Mouse (Mus musculus) cerebellum, postnatal 14 days (tissue): ENCODE measurements around the gene Rtn4r.

Source experiments
- DNase-seq, 2 experiments: peaks; one replicate each; pipeline ENCODE4 v3.0.0; 2021; ENCODE audit warnings: mixed read lengths in 2 of 2

The Rtn4r gene

DNA sequence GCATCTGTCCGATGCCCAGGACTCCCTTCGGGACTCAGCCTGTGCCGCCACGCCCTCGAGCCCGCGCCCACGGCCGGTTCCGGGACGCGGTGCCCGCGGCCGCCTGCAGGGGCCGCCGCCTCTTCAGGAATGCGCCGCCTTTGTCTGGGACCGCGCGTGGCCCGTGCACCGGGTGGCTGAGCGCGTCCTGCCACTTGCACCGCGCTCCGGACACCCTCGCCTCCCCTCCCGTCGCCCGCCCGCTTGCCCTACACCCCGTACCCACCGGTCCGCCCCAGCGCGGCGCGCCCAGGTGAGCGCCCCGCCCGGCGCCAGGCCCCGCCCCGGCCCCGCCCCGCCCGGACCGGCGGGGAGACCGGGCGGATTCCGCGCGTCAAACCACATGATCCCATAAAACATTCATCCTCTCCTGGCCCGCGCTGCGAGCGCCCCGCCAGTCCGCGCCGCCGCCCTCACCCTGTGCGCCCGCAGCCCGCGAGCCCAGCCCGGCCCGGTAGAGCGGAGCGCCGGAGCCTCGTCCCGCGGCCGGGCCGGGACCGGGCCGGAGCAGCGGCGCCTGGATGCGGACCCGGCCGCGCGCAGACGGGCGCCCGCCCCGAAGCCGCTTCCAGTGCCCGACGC lies at the start of gene Rtn4r:
TSS of gene Rtn4r (plus strand) at position 402 of the 621 bp plus-strand sequence.
- peak; percentile 82 to 83 for DNase-seq

DNA sequence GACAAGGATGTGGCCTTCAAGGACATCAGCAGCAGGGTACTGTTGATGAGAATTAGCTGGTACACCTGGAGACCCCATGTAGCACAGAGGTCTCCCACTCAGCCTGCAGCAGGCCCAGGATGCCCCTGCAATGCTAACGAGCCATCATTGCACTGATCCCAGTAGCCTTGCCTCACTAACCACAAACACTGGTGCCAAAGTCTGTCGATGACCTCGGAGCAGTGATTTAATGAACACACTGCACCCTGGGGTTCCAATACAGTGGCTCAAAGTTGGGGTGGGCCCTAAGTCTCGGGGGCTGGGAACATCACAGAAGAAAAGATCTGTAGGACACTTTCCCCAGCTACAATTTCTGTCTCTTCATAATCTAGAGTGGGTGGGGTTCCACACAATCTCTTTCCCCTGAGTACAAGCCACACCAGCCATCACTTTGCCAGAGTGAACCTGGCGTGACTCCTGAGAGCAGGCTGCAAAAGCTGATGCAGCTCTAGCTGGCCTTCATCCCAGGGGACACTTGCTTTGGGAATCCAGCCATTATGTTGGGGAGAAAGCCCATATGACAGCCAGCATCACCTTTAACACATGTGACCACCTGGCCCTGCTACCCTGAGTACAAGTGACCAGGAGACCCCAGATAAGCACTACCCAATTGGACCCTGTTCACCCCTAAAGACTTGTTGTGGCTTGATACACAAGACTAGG lies 49.0 kb upstream of the Rtn4r start:
- DNase-seq = no peak

DNA sequence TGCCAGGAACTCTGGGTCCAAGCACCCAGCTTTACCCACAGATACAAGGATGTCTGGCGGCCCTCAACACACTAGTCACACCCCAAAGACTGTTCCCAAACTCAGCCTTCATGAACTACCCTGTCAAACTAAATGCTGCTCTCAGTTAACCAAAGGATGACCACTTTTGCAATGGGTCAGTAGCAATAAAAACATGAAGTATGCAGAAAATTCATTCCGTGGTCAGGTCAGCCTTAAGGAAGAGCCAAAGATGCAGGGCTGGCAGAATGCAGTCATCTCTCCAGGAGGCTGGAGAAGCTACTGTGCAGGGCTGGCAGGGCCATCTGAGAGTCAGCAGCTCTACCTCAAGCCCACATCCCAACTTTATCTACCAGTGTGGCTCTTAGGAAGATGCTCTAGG lies 48.1 kb upstream of the Rtn4r start:
- DNase-seq = no peak

DNA sequence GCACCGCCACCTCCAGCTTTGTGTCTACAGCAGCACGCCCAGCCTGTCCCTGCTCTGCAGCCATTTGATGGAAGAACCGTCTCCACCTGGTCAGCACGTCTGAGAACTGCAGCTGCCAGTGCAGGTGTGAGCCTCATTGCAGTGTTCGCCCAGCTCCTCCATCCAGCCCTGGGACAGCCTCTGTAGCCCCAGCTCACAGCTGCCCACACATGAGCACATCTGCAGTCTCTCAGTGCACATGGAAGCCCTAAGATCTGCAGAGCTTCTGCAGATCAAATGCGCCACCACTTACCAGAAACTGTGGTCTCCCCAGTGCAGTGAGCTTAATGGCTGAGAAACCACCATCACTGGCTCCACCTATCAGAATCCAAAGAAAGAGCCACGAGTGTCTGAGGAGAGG lies 47.3 kb upstream of the Rtn4r start:
- no peak for DNase-seq

DNA sequence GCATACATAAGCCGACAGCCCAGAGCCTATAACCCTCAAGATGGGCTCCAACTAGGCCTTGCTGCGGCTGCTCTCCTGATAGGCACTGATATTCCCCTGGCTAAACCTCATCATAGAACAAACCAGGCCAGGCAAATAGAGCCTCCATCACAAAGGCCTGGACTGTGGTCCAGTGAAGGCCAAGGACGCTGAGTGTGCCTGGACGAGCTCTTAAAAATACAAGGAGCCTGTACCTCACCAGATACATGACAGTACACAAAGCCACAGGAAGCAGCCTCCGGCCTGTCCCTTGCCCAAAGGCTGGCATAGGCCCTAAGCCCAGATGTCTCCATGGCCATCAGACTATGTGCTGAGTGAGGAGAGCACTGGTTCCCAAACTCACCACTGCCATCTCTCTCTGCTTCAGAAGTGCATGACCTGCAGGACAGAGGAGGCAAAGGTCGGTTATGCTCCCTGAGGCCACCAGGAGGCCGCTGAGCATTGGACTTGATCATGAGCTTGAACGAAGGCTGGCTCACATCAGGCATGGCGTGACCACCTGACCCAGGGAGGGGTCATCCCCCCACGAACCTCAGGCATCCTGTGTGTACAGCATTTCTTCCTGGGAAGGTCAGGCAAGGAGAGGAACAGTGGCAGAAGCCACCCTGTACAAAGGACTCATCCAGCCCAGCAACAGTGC lies 46.2 kb upstream of the Rtn4r start:
- no peak for DNase-seq

DNA sequence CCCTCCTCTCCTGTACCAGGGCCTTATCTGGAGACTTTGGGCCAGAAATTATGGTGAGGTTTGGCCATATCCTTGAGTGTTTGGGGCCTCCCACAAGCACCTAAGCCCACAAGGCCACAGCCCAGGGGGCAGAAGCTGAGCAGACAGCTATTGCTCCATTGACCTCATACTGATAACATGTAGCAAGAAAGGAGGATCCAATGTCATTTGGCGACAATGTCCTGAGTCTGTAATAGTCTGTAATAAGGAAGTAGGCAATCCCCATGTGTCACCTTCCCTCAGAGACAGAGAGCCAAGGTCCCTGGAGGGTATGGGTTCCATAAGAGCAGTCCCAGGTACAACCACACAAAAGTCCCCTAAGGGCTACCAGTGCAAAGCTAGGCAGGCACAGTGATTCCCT lies 45.2 kb upstream of the Rtn4r start:
- no peak for DNase-seq

DNA sequence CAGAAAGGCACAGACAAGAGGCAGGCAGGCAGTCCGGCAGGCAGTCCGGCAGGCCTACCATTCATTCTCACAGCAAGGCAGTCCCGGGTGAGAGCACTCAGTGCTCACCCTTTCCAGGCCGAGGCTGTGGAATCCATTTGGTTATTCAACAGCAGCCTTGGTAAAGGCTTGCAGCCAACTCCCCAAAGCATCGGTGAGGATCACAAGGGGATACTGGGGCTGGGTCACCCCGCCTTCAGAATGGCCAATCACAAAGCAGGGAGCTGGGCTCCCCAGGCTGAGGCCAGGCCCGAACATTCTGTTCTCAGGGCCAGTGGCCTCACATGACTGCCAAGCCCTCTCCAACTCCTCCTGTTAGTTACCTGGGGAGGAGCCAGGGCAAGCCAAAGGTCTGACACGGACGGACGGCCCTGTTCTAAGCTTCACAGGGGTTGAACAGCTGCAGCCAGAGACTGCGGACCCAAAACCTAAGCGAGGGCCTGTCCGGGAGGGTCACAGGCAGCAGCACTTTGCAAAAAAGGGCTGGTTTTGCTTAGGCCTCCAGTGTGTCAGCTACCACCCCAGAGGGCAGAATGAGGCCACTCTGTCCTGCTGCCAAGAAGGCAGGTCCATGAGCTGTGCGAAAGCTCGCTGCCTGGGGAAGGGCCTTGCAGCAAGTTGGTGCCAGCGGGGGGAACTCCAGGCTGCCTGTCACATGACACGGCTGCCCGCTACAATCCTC lies 44.1 kb upstream of the Rtn4r start:
- peak; percentile 68 to 69 for DNase-seq

DNA sequence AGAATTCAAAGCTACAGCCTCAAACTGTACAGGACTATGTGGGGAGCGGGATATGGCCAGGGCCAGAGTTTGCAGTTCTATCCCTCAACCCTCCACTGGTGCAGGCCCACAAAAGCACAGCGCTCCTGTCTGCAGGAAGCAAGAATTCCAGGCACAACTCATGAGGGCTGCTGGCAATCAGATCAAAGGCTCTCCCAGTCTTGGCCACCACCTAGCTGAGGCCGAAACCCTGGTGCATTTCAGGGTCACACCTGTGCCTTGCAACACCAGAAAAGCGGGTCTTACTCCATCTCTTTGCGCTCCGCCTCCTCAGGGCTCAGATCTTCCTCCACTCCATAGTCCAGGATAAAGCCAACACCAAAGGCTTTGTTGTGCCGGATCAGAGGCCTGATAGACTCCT lies 43.2 kb upstream of the Rtn4r start:
- no peak for DNase-seq

DNA sequence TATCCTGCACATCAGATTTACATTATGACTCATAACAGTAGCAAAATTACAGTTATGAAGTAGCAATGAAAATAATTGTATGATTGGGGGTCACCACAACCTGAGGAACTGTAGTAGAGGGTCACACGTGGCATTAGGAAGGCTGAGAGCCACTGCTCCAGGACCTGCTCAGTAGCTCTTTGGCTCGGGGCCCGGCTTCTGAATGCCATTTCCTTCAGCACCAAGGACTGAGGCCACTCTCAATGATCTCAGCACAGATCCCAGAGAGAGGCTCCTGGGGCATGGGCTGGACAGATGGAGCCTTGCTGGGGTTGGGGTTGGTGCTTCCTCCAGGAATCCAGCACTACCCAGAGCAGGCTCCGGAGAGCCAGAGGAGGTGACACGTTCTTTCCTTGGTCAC lies 40.3 kb upstream of the Rtn4r start:
- DNase-seq = peak in 1 of 2 experiments; percentile 47

DNA sequence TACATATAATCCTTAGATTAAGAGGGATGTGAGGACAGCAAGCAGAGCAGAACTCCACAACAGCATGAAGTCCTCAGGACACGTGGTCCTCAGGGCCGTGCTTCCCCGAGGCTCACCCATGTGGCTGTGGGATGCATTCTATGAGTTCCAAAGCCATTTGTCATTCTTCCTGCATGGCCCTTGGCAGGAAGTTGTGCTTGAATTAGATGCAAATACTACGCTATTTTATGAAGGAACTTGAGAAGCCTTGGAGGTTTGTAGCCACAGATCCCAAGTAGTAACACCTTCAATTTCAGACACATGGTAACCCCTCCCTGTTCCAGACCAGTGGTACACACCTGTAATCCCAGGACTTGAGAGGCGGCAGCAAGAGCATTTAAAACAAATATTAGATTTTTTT lies 31.1 kb upstream of the Rtn4r start:
- DNase-seq = no peak

DNA sequence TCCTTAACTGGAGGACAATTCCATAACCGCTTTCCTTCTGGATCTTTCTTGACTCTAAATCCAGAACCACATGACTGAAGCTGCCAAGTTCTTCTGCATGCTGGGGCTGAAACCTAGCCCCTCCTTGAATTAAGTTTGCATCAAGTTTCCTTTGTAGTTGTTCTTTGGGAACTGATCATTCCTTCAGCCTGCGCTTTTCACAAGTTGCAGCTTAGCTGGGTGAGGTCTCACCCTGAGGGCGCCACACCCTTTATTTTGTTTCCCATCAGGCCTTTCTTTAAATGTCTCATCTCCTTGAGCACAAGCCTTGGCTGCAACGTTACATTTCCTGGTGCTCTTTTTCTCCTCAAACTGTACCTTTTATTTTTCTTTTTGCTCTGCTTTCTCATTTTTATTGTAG lies 24.6 kb upstream of the Rtn4r start:
- no peak for DNase-seq

DNA sequence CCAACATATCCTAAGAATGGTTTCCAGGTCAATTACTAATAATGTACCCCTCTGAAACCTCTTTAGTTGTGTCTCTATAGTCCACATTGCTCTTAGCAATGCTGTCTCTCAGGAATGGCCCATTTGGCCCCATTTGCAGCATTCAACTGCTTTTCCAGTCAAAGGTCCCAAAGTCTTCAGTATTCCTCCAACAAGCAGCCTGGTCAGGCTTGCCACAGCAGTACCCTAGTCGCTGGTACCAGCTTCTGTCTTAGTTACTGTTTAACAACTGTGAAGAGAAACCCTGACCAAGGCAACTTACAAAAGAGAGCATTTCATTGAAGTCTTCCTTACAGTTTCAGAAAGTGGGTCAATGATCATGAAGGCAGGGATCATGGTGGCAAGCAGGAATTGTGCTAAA lies 24.1 kb upstream of the Rtn4r start:
- no peak for DNase-seq

DNA sequence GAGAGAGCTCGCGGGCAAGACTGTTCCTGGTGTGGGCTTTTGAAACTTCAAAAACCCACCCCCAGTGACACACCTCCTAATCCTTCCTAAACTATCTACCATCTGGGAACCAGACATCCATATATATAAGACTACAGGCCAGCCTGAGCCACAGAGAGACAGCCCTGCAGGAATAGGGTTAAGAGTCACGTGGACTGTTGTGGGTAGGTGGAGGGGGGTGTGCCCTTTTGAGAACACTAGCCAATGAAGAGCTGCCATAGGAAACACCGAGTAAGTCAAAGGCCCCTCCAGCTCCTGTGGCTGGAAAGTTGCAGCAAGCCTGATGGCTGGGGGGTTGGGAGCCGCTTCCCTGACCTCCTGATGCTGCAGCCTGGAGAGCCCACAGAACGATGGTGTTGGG lies 23.6 kb upstream of the Rtn4r start:
- no peak for DNase-seq

DNA sequence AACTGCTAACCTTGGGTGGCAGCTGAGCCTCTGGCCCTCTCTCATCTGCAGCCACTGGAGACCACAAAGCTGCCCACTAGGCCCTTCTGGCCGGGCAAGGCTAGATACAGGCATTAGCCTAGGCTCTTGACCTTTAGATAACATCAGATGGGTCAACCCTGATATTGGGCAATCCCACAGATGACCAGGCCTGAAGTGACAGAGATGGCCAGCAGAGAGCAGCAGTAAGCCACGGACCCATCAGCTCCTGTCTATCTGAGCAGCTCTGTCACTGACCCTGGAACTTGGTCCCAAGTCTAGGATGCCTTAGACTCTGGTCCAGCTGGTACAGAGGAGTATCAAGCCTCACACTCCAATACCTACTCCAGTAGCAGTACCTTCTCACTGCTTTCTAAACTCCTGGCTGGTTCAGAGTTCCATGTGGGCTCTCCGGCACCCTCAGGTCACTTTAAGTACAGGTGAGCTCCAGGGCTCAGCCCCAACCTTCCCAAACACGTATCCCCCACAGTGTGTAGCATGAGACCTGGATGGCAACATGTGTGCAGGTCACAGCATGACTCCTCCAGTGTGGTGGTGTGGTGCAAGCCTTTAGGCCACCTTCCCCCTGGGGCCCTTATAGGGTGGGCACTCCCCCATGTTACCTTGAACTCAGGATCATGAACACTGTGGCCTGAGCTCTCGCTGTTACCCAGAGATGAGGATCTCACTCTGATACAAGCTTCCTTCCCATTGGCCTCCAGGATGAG lies 19.0 kb upstream of the Rtn4r start:
- DNase-seq = peak; percentile 94

DNA sequence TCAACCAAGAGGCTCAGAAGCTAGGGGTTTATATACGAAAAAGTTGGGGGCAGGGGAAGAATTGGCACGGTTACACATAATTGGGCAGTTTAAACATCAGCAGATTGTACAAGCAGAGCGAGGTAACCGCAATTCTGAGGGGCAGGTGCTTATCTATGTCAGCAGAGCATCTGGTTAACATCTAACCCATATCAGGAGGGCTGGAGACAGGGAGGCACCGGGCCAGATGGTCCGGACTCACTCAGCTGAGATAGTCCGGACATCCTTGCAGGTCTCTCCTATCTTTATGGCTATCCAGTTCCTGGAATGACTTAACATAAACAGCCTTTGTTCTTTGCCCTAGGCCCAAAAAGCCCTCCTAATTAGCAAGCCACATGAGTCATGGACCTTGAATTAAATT lies 16.4 kb upstream of the Rtn4r start:
- no peak for DNase-seq

DNA sequence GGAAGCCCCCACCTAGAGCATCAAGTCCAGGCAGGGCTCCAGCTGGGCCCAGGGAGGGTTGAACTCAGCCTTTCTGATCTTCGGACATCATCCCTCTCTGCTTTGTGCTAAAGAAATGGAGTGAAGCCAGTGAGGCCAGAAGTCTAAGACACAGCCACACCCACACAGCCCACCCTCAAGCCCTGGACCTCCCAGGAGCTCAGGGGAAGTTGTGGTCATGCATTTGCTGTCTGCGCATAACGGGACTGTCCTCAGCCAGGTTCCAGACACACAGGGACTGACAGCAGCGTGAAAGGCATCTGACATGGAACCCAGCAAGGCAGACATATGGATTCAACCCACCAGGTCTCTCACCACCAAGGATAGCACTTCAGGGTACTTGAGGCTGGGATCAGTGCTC lies 11.0 kb upstream of the Rtn4r start:
- DNase-seq = peak in 1 of 2 experiments; percentile 5

DNA sequence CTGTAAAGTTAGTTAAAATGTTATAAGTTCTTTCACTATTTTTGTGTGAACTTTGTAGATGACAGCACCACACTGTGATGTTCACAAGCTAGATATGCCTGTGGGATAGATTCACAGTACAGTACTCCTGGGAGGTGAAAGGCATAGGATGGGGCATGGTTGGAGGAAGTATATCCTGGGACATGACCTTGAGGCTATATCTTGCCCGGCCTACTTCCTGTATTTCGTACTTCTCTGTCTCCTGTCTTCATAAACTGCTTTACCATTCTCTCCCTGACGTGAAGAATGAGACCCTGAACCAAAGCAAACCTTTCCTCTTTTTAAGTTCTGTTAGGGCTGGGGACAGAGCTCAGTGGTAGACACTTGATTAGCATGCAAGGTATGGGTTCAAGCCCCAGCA lies 9.2 kb upstream of the Rtn4r start:
- no peak for DNase-seq

DNA sequence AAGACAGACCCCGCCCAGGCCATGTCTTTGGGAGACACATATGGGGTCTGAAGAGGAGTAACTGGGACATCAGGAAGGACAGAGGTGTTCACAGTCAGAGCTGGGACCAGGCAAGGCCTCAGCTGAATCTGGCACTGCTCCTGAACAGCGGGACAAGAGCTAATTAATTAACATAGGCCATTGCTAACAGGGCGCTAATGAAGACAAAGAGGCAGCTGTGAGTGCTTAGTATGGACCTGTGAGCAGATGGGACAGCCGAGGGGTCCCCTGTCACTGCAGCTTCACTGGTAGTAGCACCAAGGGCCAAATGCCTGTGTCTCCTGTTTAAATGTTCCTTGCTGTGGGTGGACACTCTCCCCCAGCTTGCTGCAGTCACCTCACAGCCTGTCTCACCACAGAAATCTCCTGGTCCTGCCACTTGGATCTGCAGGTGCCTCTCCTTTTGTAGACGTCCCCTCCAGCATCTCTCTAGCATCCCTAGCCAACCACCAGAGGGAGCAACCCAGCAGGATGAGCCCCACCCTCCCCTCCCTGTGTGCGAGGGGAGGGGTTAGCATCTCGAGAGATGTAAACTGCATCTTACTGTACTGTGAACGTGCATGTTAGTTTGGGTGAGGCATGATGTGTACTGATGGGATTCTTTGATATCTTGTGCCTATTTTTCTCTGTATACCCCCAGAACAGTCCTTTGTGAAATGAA lies 8.3 kb upstream of the Rtn4r start:
- peak; percentile 77 to 80 for DNase-seq

DNA sequence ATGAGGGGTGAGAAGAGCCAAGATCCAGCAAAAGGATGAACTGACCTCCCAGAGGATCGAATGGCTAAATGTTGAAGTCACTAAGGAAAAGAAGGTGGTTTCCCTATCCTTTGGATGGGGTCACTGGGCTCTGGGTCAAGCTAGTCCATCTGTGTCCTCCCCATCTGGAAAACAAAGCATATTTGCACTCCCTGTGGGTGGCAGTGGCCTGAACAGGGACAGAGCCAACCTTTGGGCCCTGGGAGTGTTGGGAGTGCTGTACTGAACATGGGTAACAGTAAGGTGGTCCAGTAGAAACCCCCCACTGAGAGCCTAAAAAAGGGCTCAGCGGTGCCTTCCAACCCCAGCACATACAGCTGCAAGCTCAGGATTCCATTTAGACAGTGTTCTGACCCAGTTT lies 4.7 kb upstream of the Rtn4r start:
- DNase-seq = no peak

DNA sequence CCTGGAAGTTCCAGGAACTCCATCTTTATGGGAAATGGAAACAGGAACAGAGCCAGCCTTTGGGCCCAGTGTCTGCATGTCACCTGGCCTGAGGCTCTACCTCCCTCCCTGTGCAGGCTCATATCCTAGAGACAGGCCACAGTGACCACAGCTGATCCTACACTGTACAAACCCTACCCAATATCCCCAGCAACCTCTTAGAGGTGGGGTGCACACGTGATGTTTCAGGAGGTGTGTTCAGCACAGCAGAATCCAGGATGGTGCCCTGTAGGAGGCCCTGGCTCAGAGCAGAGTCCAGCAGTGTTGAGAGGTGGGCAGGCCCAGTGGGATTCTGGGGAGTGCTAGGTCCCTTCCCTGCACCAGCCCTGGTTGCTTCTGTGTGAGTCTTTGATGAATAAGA lies 4.0 kb upstream of the Rtn4r start:
- peak; percentile 42 to 69 for DNase-seq

DNA sequence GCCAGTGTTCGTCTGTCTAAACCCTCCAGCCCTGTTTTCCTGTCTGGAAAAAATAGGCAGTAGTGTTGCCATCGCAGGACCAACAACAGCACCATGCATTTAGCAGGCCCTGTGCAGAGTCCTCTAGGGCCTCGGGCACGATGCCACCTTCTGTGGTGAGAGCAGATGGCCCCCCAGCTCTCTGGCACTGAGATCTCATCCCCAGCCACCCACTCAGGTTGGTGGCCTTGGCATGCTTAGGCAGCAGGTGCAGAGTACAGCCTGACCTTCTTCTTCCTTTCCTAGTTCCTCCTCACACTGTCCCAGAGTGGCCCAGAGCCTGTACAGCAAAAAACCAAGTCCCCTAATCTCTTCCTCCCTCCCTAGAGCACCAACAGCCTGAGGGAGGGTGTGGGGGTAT lies 3.4 kb upstream of the Rtn4r start:
- DNase-seq = peak; percentile 95 to 97

DNA sequence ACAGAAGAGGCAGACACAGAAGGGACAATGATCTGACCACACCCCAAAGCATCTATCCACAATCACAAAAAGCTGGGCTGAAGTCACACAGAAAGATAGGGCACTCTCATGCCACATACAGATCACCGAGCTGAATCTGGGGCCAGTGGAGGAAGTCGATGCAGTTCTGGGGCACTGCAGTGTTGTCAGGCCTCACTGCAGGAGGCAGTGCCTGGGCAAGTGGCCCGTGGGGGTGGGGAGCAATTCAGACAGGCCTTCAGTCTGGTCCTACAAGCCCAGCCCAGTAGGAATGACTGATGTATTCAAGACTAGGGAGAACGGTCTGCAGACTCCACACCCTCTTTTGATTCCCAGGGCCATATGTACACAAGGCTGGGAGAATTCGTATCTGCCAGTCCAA lies 2.8 kb upstream of the Rtn4r start:
- peak; percentile 82 to 84 for DNase-seq
